Mouse (Mus musculus) midbrain, embryonic 15.5 days (tissue): ENCODE measurements around the gene Hapln3. TPM values are rescaled to one million over a fixed set of nuclear protein-coding genes. Genes with fewer than 3 reads are reported as not detected.
A peak's percentile ranks its signal among the peaks of the same experiment; 100 is the strongest.

Source experiments
- ATAC-seq: fragments of 200-750 bp; cut with Nextera tagmentation; replicated peaks from 2 replicates; pipeline ENCODE4 v1.8.0; 2017; ENCODE audit warnings: moderate TSS enrichment
- H3K27ac ChIP-seq: fragments of 300-500 bp; sonication (generic); 2 replicates; pipeline ENCODE4 v1.5.1; 2015; ENCODE audit warnings: mild to moderate bottlenecking, inconsistent platforms
- H3K27me3 ChIP-seq: fragments of 300-500 bp; sonication (generic); replicated peaks from 2 replicates; pipeline ENCODE4 v1.6.1; 2015; ENCODE audit warnings: inconsistent platforms
- H3K36me3 ChIP-seq: fragments of 300-500 bp; sonication (generic); replicated peaks from 2 replicates; pipeline ENCODE4 v1.6.1; 2015; ENCODE audit warnings: inconsistent platforms
- H3K4me1 ChIP-seq: fragments of 300-500 bp; sonication (generic); 2 replicates; pipeline ENCODE4 v1.6.1; 2015; ENCODE audit warnings: inconsistent platforms
- H3K4me2 ChIP-seq: fragments of 300-500 bp; sonication (generic); 2 replicates; pipeline ENCODE4 v1.6.1; 2015; ENCODE audit warnings: inconsistent platforms, mild to moderate bottlenecking, moderate library complexity
- H3K4me3 ChIP-seq: fragments of 300-500 bp; sonication (generic); 2 replicates; pipeline ENCODE4 v1.5.1; 2015; ENCODE audit warnings: mild to moderate bottlenecking, inconsistent platforms
- H3K9ac ChIP-seq: fragments of 300-500 bp; sonication (generic); 2 replicates; pipeline ENCODE4 v1.6.1; 2015; ENCODE audit warnings: mild to moderate bottlenecking, inconsistent platforms
- H3K9me3 ChIP-seq: fragments of 300-500 bp; sonication (generic); 2 replicates; pipeline ENCODE4 v1.6.1; 2016; ENCODE audit warnings: inconsistent platforms
- WGBS: fragments of 180-500 bp; shearing (Covaris S2); methylation state at CpG from one replicate; pipeline ENCODE4 v1.1.7; 2015; ENCODE audit warnings: mixed read lengths; 5-methylcytosine and 5-hydroxymethylcytosine counted together
- polyA plus RNA-seq: library from polyadenylated mRNA; unstranded; fragments of >200 nt; fragmentation: Nextera tagmentation; extraction: Ambion mirVana; gene quantifications from 2 replicates; pipeline ENCODE4 v1.2.1, GENCODE M21; 2015

The Hapln3 gene
- polyA plus RNA-seq = 1.6 and 2.0 TPM in 2 replicates

DNA sequence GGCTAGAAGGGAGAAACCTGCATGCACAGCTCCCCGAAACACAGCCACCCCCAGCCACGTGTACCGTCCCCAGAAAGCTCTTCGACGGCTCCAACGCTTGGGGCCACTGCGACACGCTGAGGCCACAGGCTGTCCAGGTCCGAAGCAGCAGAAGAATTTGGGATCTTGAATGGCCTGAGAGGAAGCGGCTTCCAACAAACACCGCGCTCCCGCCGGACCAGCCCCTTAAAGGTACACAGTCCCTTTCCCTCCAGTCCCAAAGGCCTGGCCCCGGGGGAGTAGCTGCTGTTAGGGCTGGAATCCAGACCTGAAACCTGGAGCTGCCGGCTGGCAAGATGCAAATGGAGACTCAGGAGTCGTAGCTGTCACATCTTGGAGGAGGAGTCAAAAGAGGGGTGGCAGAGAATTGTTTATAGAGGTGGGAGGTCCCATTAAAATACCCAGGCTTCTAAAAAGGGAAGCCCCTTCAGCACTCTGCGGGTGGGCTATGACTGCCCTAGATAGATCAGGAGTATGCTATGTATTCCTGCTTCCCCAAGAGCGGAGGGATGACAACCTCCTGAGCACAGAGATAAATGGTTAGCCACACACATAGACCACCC lies at the start of gene Hapln3:
Gene Hapln3 (minus strand): TSS at position 176 of the 602 bp plus-strand sequence.
- Histone ChIP-seq H3K4me1 (peaks cover 13% of the 10 kb centered on the region; the same call in 1 of the 2 replicates), H3K27ac (no peak within 1 kb of the TSS), H3K27me3 (peaks cover 10% of the 10 kb centered on the region), H3K36me3 (no peaks in the 10 kb centered on the region), H3K4me3 (peak within 1 kb of the TSS; percentile 15), H3K9ac (no peak within 1 kb of the TSS), H3K9me3 (no peaks in the 10 kb centered on the region), H3K4me2 (peak within 1 kb of the TSS; percentile 35)
- peak; percentile 61; the same call in 1 of the 2 replicates for ATAC-seq
- 3% methylated on average over 19 of the region's 19 CpGs for WGBS

DNA sequence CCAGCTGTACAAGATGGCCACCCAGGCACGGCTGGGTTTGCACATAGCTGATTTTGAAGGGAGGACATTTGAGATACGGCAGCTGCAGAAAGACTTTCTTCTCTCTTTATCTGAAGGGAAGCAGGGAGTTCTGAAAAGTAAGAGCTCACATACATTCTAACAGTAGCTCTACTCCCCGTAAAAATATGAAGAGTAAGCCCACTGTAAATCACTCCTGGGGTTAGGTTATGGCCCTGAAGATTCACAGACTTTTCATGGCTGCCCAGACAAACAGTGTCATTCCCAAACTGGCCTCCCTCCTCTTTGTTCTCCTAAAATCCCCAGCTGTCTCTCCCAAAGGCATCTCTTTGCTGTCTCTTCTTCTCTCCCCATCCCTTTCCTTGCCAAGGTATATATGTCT lies 43.0 kb upstream of the Hapln3 start:
- no peak overlapping the region for H3K9ac ChIP-seq
- no peaks in the 10 kb centered on the region for H3K4me1 ChIP-seq
- no peak overlapping the region for H3K27ac ChIP-seq
- H3K27me3 ChIP-seq = no peaks in the 10 kb centered on the region
- 84% methylated on average over 3 of the region's 3 CpGs for WGBS
- no peak overlapping the region for H3K4me2 ChIP-seq
- no peak for ATAC-seq
- H3K9me3 ChIP-seq = no peaks in the 10 kb centered on the region
- no peaks in the 10 kb centered on the region for H3K36me3 ChIP-seq
- H3K4me3 ChIP-seq = no peak overlapping the region

DNA sequence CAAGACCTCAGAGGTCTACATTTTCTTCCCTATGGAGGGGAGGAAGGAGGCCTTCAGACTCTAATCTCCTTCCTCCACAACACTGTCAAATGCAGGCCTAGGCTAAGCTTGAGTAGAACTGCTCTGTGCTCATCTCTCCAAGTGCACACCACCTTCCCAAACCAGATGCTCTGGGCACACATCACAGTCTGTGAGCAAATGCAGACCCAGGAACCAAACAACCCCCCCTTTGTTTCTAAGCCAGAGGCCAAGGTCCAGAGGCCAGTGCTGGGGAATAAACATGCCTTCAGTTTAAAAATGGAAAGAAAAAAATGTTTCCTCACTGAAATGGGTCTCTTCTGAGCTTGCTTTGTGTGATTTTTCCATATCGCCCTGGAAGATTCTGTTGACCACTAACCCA lies 41.0 kb upstream of the Hapln3 start:
- Histone ChIP-seq H3K4me3 (no peak overlapping the region), H3K36me3 (no peaks in the 10 kb centered on the region), H3K9me3 (no peaks in the 10 kb centered on the region), H3K27ac (no peak overlapping the region), H3K9ac (no peak overlapping the region), H3K27me3 (no peaks in the 10 kb centered on the region), H3K4me1 (no peaks in the 10 kb centered on the region), H3K4me2 (no peak overlapping the region)
- WGBS = 100% methylated on average over 1 of the region's 1 CpGs
- ATAC-seq = no peak

DNA sequence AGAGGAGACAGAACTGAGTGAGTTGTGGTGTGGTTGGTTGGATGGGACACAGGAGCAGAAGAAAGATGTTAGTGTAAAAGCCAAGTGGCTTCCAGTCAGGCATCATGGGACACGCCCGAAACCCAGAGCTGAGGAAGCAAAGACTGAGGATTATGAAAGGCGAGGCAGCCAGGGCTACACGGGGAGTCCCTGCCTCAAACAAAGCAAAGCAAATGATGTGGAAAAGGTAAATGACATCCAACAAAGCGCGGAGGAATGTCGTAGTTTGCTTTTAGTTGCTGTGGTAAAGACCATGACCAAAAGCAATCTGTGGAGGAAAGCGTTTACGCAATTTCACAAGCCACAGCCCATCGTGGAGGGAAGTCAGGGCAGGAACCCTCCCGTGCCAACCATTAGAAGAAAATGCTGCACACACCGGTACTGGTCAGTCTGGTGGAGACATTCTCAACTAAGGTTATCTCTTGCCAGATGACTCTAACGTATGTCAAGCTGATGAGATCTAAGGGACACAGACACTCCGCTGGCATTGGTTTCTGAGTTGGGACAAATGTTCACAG lies 36.3 kb upstream of the Hapln3 start:
- 48% methylated on average over 14 of the region's 14 CpGs for WGBS
- Histone ChIP-seq H3K4me3 (no peak overlapping the region), H3K36me3 (no peaks in the 10 kb centered on the region), H3K27ac (no peak overlapping the region), H3K27me3 (no peaks in the 10 kb centered on the region), H3K4me1 (no peaks in the 10 kb centered on the region), H3K4me2 (no peak overlapping the region), H3K9ac (no peak overlapping the region), H3K9me3 (no peaks in the 10 kb centered on the region)
- no peak for ATAC-seq

DNA sequence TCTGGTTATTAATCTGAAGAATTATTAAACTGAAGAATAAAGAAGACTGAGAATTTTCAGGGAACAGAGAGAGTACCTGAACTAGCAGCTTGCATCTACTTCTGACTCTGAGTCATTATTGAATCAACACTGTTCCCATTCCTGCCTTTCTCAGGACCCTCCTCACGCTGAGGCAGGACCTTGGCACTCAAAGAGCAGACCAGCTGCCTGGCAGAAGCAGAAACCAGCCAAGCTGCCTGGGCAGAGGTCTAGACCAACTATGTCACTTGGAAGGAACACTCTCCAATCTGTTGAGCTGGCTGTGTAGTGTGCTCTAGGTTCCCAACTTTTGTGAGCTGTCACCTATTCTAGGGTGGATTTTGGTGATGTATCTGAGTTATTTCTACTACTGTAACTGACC lies 28.6 kb upstream of the Hapln3 start:
- H3K9ac ChIP-seq = no peak overlapping the region
- ATAC-seq = no peak
- no peaks in the 10 kb centered on the region for H3K27me3 ChIP-seq
- no peak overlapping the region for H3K27ac ChIP-seq
- H3K9me3 ChIP-seq = no peaks in the 10 kb centered on the region
- no peaks in the 10 kb centered on the region for H3K36me3 ChIP-seq
- WGBS = 66% methylated on average over 1 of the region's 1 CpGs
- no peak overlapping the region for H3K4me2 ChIP-seq
- no peaks in the 10 kb centered on the region for H3K4me1 ChIP-seq
- no peak overlapping the region for H3K4me3 ChIP-seq

DNA sequence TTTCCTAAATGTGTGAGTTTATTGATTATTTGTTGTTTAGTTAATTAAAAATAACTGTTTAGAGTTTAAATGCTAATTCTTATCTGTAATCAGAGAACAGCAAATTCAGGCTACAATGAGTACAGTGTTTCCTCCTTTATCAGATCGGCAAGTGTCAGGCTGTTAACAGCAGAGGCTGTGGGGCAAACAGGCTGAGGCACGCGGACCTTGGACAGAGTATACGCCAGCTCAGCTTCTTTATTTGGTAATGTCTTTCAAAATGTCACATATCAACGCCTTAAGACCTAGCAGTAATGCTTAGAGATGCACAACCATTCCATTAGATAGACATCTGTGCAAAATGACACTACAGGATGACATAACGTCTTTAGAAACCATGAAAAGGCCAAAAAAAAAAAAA lies 18.7 kb upstream of the Hapln3 start:
- no peak for ATAC-seq
- Histone ChIP-seq H3K36me3 (no peaks in the 10 kb centered on the region), H3K4me2 (peak overlapping the region; percentile 93), H3K4me1 (peaks cover 10% of the 10 kb centered on the region), H3K9ac (no peak overlapping the region), H3K4me3 (no peak overlapping the region), H3K27me3 (no peaks in the 10 kb centered on the region), H3K27ac (no peak overlapping the region), H3K9me3 (no peaks in the 10 kb centered on the region)
- 76% methylated on average over 6 of the region's 6 CpGs for WGBS

DNA sequence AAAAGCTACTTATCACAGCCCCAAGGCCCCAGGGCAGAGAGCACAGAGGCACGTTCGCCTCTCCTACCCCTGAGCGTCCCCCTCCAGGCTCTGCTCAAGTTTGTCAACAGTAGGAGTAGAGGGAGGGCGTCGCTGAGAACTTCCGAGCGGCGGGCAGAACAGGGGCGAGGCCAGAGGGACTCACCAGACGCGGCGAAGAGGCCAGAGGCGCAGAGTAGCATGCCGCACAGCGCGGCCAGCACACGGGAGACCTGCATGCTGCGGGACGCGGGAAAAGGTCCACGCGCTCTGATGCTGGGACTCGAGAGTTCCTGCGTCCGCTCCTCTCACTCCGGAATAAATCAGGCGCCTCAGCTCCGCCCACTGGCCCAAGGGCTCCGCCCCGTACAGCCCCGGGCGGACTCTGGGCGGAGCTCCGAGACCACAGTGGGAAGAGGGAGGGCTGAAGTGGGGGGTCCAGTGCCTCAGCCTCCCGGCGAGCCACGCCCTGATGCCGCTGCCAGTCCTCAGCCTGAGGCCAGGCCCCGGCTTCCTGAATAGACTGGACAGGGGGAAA lies 18.0 kb upstream of the Hapln3 start, which contains the start of gene Mfge8:
Gene Mfge8 (minus strand): TSS at position 350 of the 556 bp plus-strand sequence.
- under 1% methylated on average over 39 of the region's 39 CpGs for whole genome bisulfite sequencing
- no peak within 1 kb of the TSS for H3K27ac ChIP-seq
- peak; percentile 93 for ATAC-seq

DNA sequence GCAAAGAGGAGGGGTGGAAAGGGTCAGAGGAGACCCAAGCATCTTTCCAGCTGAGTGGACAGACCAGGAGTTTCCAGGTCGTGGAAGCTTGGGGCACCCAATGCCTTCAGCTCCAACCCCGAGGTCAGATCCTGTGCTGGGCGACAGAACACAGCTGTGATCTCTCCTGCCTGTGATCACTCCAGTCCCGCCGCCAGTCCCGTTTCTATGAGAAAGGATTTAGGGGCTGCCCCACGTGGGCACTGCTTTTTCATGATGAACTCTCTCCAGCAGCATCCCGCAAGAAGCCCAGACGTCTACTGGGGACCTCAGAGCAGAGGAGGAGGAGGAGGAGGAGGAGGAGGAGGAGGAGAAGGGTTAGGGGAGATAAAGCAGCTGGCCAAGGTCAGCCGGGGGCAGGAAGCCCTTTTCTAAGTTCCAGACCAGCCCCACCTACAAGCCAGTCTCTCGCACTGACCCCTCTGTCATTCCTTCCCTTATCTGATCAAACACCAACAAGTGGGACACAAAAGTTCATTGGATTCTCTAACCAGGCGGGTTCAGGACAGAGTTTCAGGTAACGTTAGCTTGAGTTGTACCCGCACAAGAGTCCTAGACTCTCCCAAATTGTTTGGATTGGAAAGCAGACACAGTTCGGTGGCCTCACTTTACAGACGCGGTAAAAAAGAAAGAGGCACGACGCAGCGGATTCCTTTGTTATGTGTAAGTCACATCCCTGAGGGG lies 17.3 kb upstream of the Hapln3 start:
- no peak; the same call in 1 of the 2 replicates for ATAC-seq
- H3K4me2 ChIP-seq = peak overlapping the region; percentile 93
- H3K9me3 ChIP-seq = no peaks in the 10 kb centered on the region
- peaks cover 10% of the 10 kb centered on the region for H3K4me1 ChIP-seq
- no peaks in the 10 kb centered on the region for H3K27me3 ChIP-seq
- H3K9ac ChIP-seq = peak overlapping the region; percentile 33; the same call in 1 of the 2 replicates
- no peak overlapping the region for H3K27ac ChIP-seq
- H3K4me3 ChIP-seq = peak overlapping the region; percentile 53
- WGBS = under 1% methylated on average over 20 of the region's 20 CpGs
- H3K36me3 ChIP-seq = no peaks in the 10 kb centered on the region

More for the DNA sequence above, 18.0 kb upstream of the Hapln3 start, which contains the start of gene Mfge8:
- H3K9me3 ChIP-seq = no peaks in the 10 kb centered on the region
- H3K9ac ChIP-seq = peak within 1 kb of the TSS; percentile 33
- peak within 1 kb of the TSS; percentile 93 for H3K4me2 ChIP-seq
- H3K4me3 ChIP-seq = peak within 1 kb of the TSS; percentile 53
- H3K27me3 ChIP-seq = no peaks in the 10 kb centered on the region
- H3K4me1 ChIP-seq = peaks cover 10% of the 10 kb centered on the region
- no peaks in the 10 kb centered on the region for H3K36me3 ChIP-seq

DNA sequence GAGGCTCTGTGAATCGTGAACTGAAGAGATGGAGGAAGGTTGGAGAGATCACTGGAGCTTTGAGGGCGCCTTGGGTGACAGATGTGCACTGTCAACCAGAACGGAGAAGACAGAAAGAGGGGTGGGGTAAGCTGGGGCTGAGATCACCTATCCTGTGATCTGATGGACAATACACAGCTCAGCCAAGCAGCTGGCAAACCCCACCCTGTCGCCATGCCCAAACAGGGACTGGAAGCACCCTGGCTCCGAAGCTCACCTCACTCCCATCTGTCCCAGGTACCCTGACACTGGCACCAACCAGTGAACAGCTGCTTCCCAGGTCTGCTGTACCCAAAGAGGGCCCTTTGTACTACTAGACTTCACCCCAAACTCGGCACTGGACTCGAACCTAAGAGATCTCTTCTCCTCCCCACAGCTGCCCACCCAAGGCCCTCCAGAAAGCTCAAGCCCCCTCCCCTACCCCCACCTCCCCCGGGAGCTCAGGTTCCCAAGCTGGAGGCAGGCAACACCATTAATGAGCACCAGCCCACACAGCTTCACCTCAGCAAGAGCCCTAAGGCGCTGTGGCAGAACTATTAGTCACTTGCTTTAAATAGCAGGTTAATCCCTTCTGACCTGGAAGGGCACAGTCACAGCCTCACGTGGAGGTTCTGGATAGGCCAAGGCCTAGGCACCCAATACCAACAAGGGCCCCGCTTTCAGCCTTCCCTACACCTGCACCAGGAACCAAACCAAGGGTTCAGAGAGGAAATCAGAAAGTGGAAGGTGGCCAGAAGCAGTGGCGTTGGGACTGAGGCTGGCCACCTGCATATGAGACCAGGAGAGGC lies 16.4 kb upstream of the Hapln3 start:
- WGBS = 53% methylated on average over 12 of the region's 12 CpGs
- Histone ChIP-seq H3K27me3 (no peaks in the 10 kb centered on the region), H3K4me1 (peaks cover 10% of the 10 kb centered on the region), H3K4me2 (peak overlapping the region; percentile 93), H3K36me3 (no peaks in the 10 kb centered on the region), H3K9me3 (no peaks in the 10 kb centered on the region), H3K27ac (no peak overlapping the region), H3K9ac (no peak overlapping the region), H3K4me3 (peak overlapping the region; percentile 53; the same call in 1 of the 2 replicates)
- no peak for ATAC-seq

DNA sequence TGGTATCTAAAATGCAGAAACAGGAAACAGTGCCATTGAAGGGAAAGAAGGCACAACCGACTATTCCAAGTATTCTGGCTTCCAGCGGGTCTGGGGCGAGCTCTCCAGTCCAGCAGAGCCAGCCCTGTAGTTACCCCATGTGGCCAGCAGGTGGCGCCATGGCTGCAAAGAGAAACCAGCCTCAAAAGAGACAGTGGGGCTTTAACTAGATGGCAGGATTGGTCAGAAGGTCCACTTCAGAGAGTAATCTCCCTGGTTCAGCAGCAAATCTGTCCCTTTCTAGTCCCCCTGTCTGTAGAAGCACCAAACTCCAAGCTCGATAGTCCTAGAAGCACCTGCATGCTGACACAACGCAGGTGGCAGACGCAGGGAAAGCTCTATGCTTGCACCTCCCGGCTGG lies 10.1 kb upstream of the Hapln3 start:
- no peaks in the 10 kb centered on the region for H3K27me3 ChIP-seq
- no peak overlapping the region for H3K4me3 ChIP-seq
- no peak overlapping the region for H3K27ac ChIP-seq
- H3K9me3 ChIP-seq = no peaks in the 10 kb centered on the region
- WGBS = 32% methylated on average over 8 of the region's 8 CpGs
- no peaks in the 10 kb centered on the region for H3K4me1 ChIP-seq
- no peak overlapping the region for H3K9ac ChIP-seq
- H3K4me2 ChIP-seq = no peak overlapping the region
- peak; percentile 56 for ATAC-seq
- no peaks in the 10 kb centered on the region for H3K36me3 ChIP-seq

DNA sequence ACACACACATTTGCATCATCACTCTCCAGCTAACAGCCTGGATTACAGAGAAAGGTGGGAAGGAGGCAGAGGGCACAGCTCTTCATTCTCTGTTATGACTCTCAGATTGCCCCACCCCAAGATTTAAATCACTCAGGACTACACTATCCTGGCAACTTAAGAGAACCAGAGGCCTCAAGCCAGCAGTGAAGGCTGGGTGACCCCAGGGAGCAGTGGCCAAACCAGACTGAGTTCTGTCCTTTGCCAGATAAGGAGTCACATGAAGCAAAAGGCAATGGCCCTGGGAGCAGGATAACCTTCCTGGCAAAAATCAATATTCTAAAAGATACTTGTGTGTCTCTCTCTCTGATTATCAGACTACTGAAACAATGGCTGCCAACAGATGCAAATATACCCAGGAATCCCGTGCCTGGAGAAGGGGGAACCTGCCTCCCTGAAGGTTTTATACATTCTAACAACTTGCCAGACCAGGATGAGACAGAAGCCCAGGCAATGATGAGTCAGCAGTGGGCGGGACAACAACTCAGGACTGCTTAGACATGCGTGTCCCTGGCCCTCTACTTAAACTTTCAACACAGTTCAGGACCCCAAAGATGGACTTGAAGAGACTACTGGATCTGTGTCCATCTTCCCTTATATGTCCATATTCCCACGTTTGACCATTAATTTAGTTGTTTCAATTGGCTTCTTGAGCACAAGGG lies 9.2 kb upstream of the Hapln3 start:
- WGBS = 62% methylated on average over 4 of the region's 4 CpGs
- no peak for ATAC-seq
- H3K36me3 ChIP-seq = no peaks in the 10 kb centered on the region

More for the DNA sequence above, 9.2 kb upstream of the Hapln3 start:
- no peaks in the 10 kb centered on the region for H3K27me3 ChIP-seq
- no peaks in the 10 kb centered on the region for H3K4me1 ChIP-seq
- H3K9ac ChIP-seq = no peak overlapping the region
- H3K4me3 ChIP-seq = no peak overlapping the region
- H3K4me2 ChIP-seq = no peak overlapping the region
- no peaks in the 10 kb centered on the region for H3K9me3 ChIP-seq
- no peak overlapping the region for H3K27ac ChIP-seq
